Mouse (Mus musculus): ENCODE measurements around the gene AI987944. TPM values are rescaled to one million over a fixed set of nuclear protein-coding genes. Genes with fewer than 3 reads are reported as not detected.

AI987944 gene
- 13.3 and 15.0 TPM in 2 replicates for polyA plus RNA-seq (2014; fragmentation: Nextera tagmentation; extraction: Ambion mirVana)

GRCm38 (mm10) chr7:41393048-41393971, at the start of gene AI987944:
TSS of gene AI987944 (minus strand) at chr7:41393379.
- Histone ChIP-seq H3K36me3 (ENCODE audit: control insufficient read depth, insufficient read depth, low read length) (no peaks in the 10 kb centered on the region), H3K9me3 (ENCODE audit: control insufficient read depth, low read depth, low read length) (no peaks in the 10 kb centered on the region), H3K4me3 (ENCODE audit: low read depth, low read length) (peak within 1 kb of the TSS; percentile 53), H3K27me3 (ENCODE audit: control insufficient read depth, insufficient read depth, low read length) (no peaks in the 10 kb centered on the region), H3K4me1 (ENCODE audit: control insufficient read depth, insufficient read depth, low read length) (no peaks in the 10 kb centered on the region), H3K9ac (replicated peaks; ENCODE audit: low read depth, low read length) (peak within 1 kb of the TSS; percentile 21; the same call in 1 of the 2 replicates), H3K4me2 (replicated peaks; ENCODE audit: low read depth, low read length) (peak within 1 kb of the TSS; percentile 50), H3K27ac (ENCODE audit: low read length) (peak within 1 kb of the TSS; percentile 84)
- ATAC-seq (ENCODE audit: insufficient number of reproducible peaks, insufficient read depth, low FRiP score, low read depth), result peak; percentile 99
- WGBS, result under 1% methylated on average over 25 of the region's 25 CpGs

- Histone ChIP-seq H3K36me3 (ENCODE audit: control insufficient read depth, insufficient read depth, low read length) (no peaks in the 10 kb centered on the region), H3K9me3 (ENCODE audit: control insufficient read depth, low read depth, low read length) (no peaks in the 10 kb centered on the region), H3K27me3 (ENCODE audit: control insufficient read depth, insufficient read depth, low read length) (no peaks in the 10 kb centered on the region), H3K9ac (replicated peaks; ENCODE audit: low read depth, low read length) (no peak overlapping the region), H3K27ac (ENCODE audit: low read length) (no peak overlapping the region), H3K4me1 (ENCODE audit: control insufficient read depth, insufficient read depth, low read length) (no peaks in the 10 kb centered on the region), H3K4me2 (replicated peaks; ENCODE audit: low read depth, low read length) (no peak overlapping the region), H3K4me3 (ENCODE audit: low read depth, low read length) (no peak overlapping the region)
- 70% methylated on average over 4 of the region's 4 CpGs for WGBS
- ATAC-seq (ENCODE audit: insufficient number of reproducible peaks, insufficient read depth, low FRiP score, low read depth), result no peak
These were observed 951 bp upstream of the AI987944 start for GRCm38 (mm10) chr7:41394130-41394529.

Other genes with a start within 250 kb of the AI987944 start
- not detected in 2 replicates for gene Gm5592, start 239.5 kb downstream of the AI987944 start, polyA plus RNA-seq (2014; fragmentation: Nextera tagmentation; extraction: Ambion mirVana)
- gene Vmn2r57, start 55.3 kb upstream of the AI987944 start, polyA plus RNA-seq (2014; fragmentation: Nextera tagmentation; extraction: Ambion mirVana), result 0.46 and 0.48 TPM in 2 replicates
- 0.10 and 0.22 TPM in 2 replicates for gene Gm20449, start 106.0 kb upstream of the AI987944 start, polyA plus RNA-seq (2014; fragmentation: Nextera tagmentation; extraction: Ambion mirVana)
- gene AW146154, start 106.5 kb upstream of the AI987944 start, polyA plus RNA-seq (2014; fragmentation: Nextera tagmentation; extraction: Ambion mirVana), result 13.8 and 16.3 TPM in 2 replicates
- not detected in 2 replicates for gene Gm6871, start 180.3 kb upstream of the AI987944 start, polyA plus RNA-seq (2014; fragmentation: Nextera tagmentation; extraction: Ambion mirVana)
- 13.8 and 14.2 TPM in 2 replicates for gene 2610021A01Rik, start 205.9 kb upstream of the AI987944 start, polyA plus RNA-seq (2014; fragmentation: Nextera tagmentation; extraction: Ambion mirVana)
- gene Zfp788, start 239.8 kb upstream of the AI987944 start, polyA plus RNA-seq (2014; fragmentation: Nextera tagmentation; extraction: Ambion mirVana), result 13.2 and 13.7 TPM in 2 replicates